Mouse (Mus musculus) bone marrow macrophage, adult 2 months (primary cell): ENCODE measurements around the gene Stk32b.

Experiments
- CTCF ChIP-seq: IDR thresholded peaks from 2 replicates; pipeline ENCODE4 v1.5.1; 2012; ENCODE audit warnings: low read depth, mild to moderate bottlenecking, low read length, moderate library complexity
- POLR2A ChIP-seq: IDR thresholded peaks from 2 replicates; pipeline ENCODE4 v1.6.1; 2012; ENCODE audit warnings: mild to moderate bottlenecking, low read depth, low read length, borderline replicate concordance

GRCm38 (mm10) chr5:37735224-37735623 is 18.3 kb upstream of the Stk32b start, which contains the start of gene Cytl1:
- TF ChIP-seq CTCF (no peak), POLR2A (no peak)
